Mouse (Mus musculus) gastrocnemius, postnatal 25 days (tissue): ENCODE data around the gene Zbp1. TPM values are rescaled to one million over a fixed set of nuclear protein-coding genes. Genes with fewer than 3 reads are reported as not detected.

Experiments
- DNase-seq: peaks from one replicate; pipeline ENCODE4 v3.0.0; 2022
- total RNA-seq, 2 experiments: library from RNA; stranded (reverse); gene quantifications; 1 replicate in 1 of 2; 2 replicates in 1 of 2; pipeline ENCODE4 v1.2.3; 2021

Gene Zbp1
- total RNA-seq, 2 experiments from 2014 or later: 0.27 TPM; not detected in 1

- DNase-seq: no peak
Measured at GRCm38 (mm10) chr2:173212227-173212626, 6.5 kb downstream of the Zbp1 start.

DNA sequence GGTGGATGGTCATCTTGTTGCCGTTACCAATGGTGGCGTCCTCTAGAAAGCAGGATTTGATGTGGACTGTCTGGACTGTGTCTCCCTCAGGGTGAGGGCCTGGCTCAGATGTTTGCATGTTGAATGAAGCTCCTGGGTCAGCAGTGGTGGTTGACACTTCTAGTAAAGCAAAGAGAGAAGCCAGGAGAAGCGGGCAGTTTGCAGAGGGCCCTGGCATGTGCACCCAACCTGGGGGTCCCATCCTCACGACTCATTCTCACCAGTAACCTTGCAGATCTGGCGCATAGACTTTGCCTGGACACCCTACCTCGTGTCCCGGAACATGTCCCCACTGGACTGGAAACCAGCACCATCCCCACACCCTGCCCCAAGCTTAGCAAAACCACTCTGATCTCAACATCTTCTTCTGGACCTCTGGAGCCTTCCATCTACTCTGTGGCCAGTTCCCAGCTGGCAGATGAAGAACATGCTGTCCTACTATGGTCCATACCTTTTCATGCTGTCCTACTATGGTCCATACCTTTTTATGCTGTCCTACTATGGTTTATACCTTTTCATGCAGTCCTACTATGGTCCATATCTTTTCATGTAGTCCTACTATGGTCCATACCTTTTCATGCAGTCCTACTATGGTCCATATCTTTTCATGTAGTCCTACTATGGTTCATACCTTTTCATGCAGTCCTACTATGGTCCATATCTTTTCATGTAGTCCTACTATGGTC lies 9.5 kb downstream of the Zbp1 start:
- DNase-seq: no peak

- no peak for DNase-seq
Measured at GRCm38 (mm10) chr2:173207051-173207450, 11.7 kb downstream of the Zbp1 start.

GRCm38 (mm10) chr2:173205563-173206099 lies 13.1 kb downstream of the Zbp1 start:
- no peak for DNase-seq

DNA sequence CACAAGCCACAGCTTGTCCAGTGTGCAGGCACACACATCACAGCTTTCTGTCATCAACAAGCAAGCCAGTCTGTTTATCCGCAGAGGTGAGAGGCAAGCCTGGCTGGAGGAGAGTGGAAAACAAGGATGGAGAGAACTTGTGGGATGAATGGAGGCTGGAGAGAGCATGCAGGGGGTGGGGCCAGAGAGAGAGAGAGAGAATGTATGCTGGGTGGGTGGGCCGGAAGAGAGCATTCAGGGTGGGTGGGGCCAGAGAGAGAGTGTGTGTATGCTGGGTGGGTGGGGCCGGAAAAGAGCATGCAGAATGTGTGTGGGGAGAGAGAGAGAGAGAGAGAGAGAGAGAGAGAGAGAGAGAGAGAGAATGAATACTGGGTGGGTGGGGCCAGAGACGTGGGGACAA lies 14.1 kb downstream of the Zbp1 start:
- no peak for DNase-seq

GRCm38 (mm10) chr2:173203726-173204125 lies 15.0 kb downstream of the Zbp1 start:
- no peak for DNase-seq

GRCm38 (mm10) chr2:173202924-173203689 lies 15.6 kb downstream of the Zbp1 start:
- DNase-seq: no peak

DNA sequence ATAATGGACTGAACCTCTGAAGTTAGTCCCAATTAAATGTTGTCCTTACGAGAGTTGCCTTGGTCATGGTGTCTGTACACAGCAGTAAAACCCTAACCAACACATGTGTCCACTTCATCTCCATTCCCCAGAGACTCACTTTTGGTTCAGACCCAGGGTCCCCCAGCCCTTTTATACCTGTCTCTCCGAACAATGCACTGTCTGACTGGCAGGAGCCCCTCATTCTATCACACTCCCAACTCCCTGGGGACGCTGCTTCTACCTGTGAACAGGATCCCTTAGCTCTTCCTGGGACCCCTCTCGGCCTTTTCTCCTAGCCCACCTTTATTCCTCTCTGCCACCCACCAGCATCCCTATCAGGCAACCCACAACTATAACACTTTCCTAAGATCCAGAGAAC lies 23.9 kb downstream of the Zbp1 start:
- DNase-seq: no peak

DNA sequence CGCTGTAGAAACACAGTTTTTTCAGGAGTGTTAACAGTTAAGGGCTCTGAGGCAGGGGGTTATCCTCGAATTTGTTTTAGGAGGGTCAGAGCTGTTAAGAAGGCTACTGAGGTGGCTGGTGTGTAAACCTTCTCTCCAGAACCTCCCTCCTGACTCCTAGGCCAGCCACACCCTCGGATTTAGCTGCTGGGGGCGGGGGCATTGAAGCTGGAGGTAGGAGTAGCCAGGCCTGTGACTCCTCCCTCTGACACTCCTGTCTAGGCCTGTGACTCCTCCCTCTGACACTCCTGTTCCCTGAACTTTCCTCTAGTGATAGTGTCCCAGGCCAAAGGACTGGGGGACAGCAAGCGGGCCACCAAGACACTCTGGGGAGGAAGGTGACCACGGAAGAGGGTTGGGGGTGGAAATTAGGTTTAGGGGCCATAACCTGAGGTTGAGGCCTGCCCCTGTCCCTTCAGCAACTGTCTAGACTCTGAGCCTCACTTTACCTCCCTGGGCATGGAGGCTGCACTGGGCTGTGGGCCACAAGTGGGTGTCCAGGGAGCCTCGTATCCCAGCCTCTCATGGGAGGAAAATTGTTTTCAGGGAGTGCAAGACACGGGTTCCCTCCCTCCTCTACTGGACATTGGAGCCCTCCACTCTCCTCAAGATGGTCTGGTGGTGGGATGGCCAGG lies 31.4 kb downstream of the Zbp1 start:
- DNase-seq: no peak

- DNase-seq: peak; percentile 62
Measured at GRCm38 (mm10) chr2:173186047-173186943, 32.4 kb downstream of the Zbp1 start.

GRCm38 (mm10) chr2:173185282-173185681 lies 33.4 kb downstream of the Zbp1 start:
- DNase-seq: no peak

DNA sequence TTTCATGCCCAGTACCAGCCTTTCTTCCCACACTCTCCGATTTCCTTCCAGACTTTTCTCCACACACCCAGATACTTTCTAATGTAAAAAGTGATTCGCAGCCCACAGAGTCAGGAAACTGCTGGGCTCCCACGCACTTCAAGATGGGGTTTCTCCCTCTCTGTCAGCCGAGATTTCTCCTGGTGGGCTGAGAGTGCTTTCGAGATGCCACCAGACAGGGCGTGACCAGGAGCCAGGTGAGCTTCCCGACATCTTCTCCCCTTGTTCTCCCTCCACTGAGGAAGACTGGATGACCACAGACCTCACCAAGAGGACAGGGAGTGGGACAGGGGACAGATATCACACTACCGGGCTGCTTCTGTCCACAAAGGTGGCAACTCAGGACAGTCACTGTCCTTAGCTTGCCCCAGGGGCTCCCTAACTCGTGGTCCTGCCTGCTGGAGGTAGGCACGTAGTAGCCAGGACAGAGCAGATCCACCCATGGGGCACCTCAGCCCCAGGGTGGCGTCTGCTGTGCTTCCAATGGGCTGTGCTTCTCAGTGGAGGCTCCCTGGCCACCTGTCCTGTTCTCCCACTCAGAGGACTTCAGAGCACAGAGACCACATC lies 34.1 kb downstream of the Zbp1 start:
- no peak for DNase-seq

- DNase-seq: no peak
Measured at GRCm38 (mm10) chr2:173183836-173184460, 34.8 kb downstream of the Zbp1 start.

DNA sequence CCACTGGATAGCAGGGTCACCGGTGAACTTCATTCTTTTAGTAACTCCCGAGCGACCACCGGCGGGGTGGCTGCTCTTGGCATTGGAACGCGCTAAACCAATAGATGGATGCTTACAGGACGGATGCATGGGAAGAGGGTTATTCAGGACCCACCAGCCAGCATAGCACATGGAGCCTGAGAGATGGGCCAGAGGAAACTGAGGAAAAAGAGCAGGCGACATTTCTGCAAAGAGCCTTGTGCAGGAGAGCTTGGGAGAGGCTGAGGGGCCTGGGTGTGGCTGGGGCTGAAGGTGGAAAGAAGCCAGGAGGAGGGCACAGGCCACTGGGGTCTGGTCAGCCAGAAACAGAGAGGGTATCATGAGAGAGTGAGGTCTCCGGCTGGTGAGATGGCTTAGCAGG lies 35.4 kb downstream of the Zbp1 start:
- no peak for DNase-seq

DNA sequence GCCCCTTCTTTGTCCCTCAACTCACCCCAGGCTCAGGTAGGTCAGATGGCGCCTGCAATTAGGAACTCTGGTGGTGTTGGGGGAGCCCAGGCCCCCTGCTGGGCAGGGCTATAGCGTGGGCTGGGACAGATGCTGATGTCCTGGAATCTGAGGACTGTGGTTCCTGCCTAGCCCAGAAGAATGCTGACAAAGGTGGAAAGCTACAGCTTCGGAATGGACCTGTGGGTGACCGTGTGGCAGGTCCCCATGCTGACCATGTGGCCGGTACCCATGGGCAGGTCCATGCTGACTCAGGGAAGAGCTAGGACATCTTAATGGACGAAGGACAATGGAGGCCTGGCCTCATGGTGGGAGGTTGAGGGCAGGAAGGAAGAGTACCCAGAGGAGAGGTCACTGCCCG lies 35.9 kb downstream of the Zbp1 start:
- DNase-seq: no peak

GRCm38 (mm10) chr2:173181901-173182300 lies 36.8 kb downstream of the Zbp1 start:
- DNase-seq: no peak

- DNase-seq: no peak
Measured at GRCm38 (mm10) chr2:173181486-173181885, 37.2 kb downstream of the Zbp1 start.

- DNase-seq: no peak
Measured at GRCm38 (mm10) chr2:173180721-173181388, 37.9 kb downstream of the Zbp1 start.

- DNase-seq: no peak
Measured at GRCm38 (mm10) chr2:173180026-173180425, 38.7 kb downstream of the Zbp1 start.

DNA sequence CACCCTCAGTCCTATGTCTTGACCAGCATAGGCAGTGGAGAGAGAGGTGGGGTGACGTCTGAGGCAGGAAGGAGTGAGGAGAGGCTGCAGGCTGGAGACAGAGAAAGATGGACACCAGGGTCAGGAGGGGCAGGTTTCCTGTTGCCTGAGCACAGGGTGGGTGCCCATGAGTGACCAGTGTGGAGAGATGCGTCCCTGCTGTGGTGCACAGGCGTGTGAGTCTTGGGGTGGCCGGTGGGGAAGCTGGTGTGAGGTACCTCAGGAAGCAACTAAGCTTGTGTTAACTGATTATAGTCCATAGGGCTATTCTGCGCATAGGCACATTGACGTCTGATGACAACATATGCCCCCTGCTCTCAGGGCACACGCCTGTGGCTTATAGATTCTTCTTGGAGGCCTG lies 39.7 kb downstream of the Zbp1 start:
- DNase-seq: no peak
